Mouse (Mus musculus): ENCODE results near the gene Otop3. TPM values are rescaled to one million over a fixed set of nuclear protein-coding genes. Genes with fewer than 3 reads are reported as not detected.

Gene Otop3
- polyA plus RNA-seq, 1 experiment from 2014 or later, result not detected

GRCm38 (mm10) chr11:115393721-115394325 is 59.3 kb downstream of the Otop3 start:
- Histone ChIP-seq H3K27me3 (ENCODE audit: insufficient read depth, low read length) (no peaks in the 10 kb centered on the region), H3K27ac (ENCODE audit: low read depth) (no peak overlapping the region), H3K4me1 (ENCODE audit: insufficient read depth) (no peaks in the 10 kb centered on the region), H3K4me3 (ENCODE audit: low read depth, low read length) (no peak overlapping the region), H3K9me3 (ENCODE audit: low read depth, low read length) (no peaks in the 10 kb centered on the region), H3K36me3 (ENCODE audit: insufficient read depth) (peaks cover 60% of the 10 kb centered on the region), H3K9ac (no peak overlapping the region), H3K4me2 (peak overlapping the region; percentile 39)
- TF ChIP-seq CTCF (IDR thresholded peaks at IDR 0.05; ENCODE audit: low read depth), result no peak
- DNase-seq (peak; percentile 28), ATAC-seq (ENCODE audit: insufficient read depth) (no peak)
- 57% methylated on average over 34 of the region's 34 CpGs for WGBS

Other genes starting within 250 kb of the Otop3 start
- gene Rab37, start 243.3 kb upstream of the Otop3 start, polyA plus RNA-seq (2014; fragmentation: Nextera tagmentation; extraction: Ambion mirVana), result 0.35 and 0.55 TPM in 2 replicates
- gene Cd300lf, start 200.7 kb upstream of the Otop3 start, polyA plus RNA-seq (2014; fragmentation: Nextera tagmentation; extraction: Ambion mirVana), result 0.91 and 1.1 TPM in 2 replicates
- gene Slc9a3r1, start 171.4 kb upstream of the Otop3 start, polyA plus RNA-seq (2014; fragmentation: Nextera tagmentation; extraction: Ambion mirVana), result 52.3 and 52.6 TPM in 2 replicates
- gene Tmem104, start 147.2 kb upstream of the Otop3 start, polyA plus RNA-seq (2014; fragmentation: Nextera tagmentation; extraction: Ambion mirVana), result 11.4 and 14.3 TPM in 2 replicates
- gene Nat9, start 146.9 kb upstream of the Otop3 start, polyA plus RNA-seq (2014; fragmentation: Nextera tagmentation; extraction: Ambion mirVana), result 17.9 and 18.7 TPM in 2 replicates
- gene Grin2c, start 67.5 kb upstream of the Otop3 start, polyA plus RNA-seq (2014; fragmentation: Nextera tagmentation; extraction: Ambion mirVana), result not detected in 2 replicates
- 8.8 and 10.4 TPM in 2 replicates for gene Fdxr, start 57.7 kb upstream of the Otop3 start, polyA plus RNA-seq (2014; fragmentation: Nextera tagmentation; extraction: Ambion mirVana)
- gene Fads6, start 37.1 kb upstream of the Otop3 start, polyA plus RNA-seq (2014; fragmentation: Nextera tagmentation; extraction: Ambion mirVana), result 0.14 and 0.18 TPM in 2 replicates
- gene Otop2, start 27.6 kb upstream of the Otop3 start, polyA plus RNA-seq (2014; fragmentation: Nextera tagmentation; extraction: Ambion mirVana), result not detected in 2 replicates
- not detected in 2 replicates for gene Ush1g, start 12.7 kb upstream of the Otop3 start, polyA plus RNA-seq (2014; fragmentation: Nextera tagmentation; extraction: Ambion mirVana)
- gene Hid1, start 33.0 kb downstream of the Otop3 start, polyA plus RNA-seq (2014; fragmentation: Nextera tagmentation; extraction: Ambion mirVana), result 7.4 and 9.2 TPM in 2 replicates
- gene Cdr2l, start 47.2 kb downstream of the Otop3 start, polyA plus RNA-seq (2014; fragmentation: Nextera tagmentation; extraction: Ambion mirVana), result 17.7 and 19.8 TPM in 2 replicates
- 230 and 242 TPM in 2 replicates for gene Mrpl58, start 69.0 kb downstream of the Otop3 start, polyA plus RNA-seq (2014; fragmentation: Nextera tagmentation; extraction: Ambion mirVana)
- gene Atp5h, start 85.2 kb downstream of the Otop3 start, polyA plus RNA-seq (2014; fragmentation: Nextera tagmentation; extraction: Ambion mirVana), result 817 and 850 TPM in 2 replicates
- 21.6 and 22.2 TPM in 2 replicates for gene Kctd2, start 85.4 kb downstream of the Otop3 start, polyA plus RNA-seq (2014; fragmentation: Nextera tagmentation; extraction: Ambion mirVana)
- gene Trim80, start 105.8 kb downstream of the Otop3 start, polyA plus RNA-seq (2014; fragmentation: Nextera tagmentation; extraction: Ambion mirVana), result not detected in 2 replicates
- 0.28 and 0.64 TPM in 2 replicates for gene Slc16a5, start 127.7 kb downstream of the Otop3 start, polyA plus RNA-seq (2014; fragmentation: Nextera tagmentation; extraction: Ambion mirVana)
- 5.7 and 8.0 TPM in 2 replicates for gene Armc7, start 140.9 kb downstream of the Otop3 start, polyA plus RNA-seq (2014; fragmentation: Nextera tagmentation; extraction: Ambion mirVana)
- 76.0 and 79.4 TPM in 2 replicates for gene Nt5c, start 157.1 kb downstream of the Otop3 start, polyA plus RNA-seq (2014; fragmentation: Nextera tagmentation; extraction: Ambion mirVana)
- gene Jpt1, start 179.7 kb downstream of the Otop3 start, polyA plus RNA-seq (2014; fragmentation: Nextera tagmentation; extraction: Ambion mirVana), result 518 and 521 TPM in 2 replicates
- gene Sumo2, start 201.5 kb downstream of the Otop3 start, polyA plus RNA-seq (2014; fragmentation: Nextera tagmentation; extraction: Ambion mirVana), result 1,096 and 1,118 TPM in 2 replicates
- gene Nup85, start 229.7 kb downstream of the Otop3 start, polyA plus RNA-seq (2014; fragmentation: Nextera tagmentation; extraction: Ambion mirVana), result 203 and 213 TPM in 2 replicates

Data from lung, embryonic 14.5 days (tissue).